In genomic region chr2:28582647-28583353, GRCm38 (mm10) we compare ENCODE assay signal across 8 mouse cellular contexts. TPM values are rescaled to one million over a fixed set of nuclear protein-coding genes. Genes with fewer than 3 reads are reported as not detected.
DNase-seq lines count a peak whose midpoint lies in the region; ATAC-seq lines count a peak whose summit lies in the region.

No protein-coding gene starts in this region.

- peak; percentile 90 for ATAC-seq in megakaryocyte progenitor cell, adult 5-6 weeks (replicated peaks; ENCODE audit: poor library complexity)

- peak; percentile 93 for DNase-seq in adipocyte (ENCODE audit: low spot score)
- DNase-seq in embryo, embryonic 10 days (ENCODE audit: low spot score), result peak; percentile 91
- peak; percentile 88 for DNase-seq in gastrocnemius, postnatal 10 days
- peak; percentile 95 for DNase-seq in induced T-regulatory cell, adult 2 months (ENCODE audit: low read depth)
- peak; percentile 71 to 91 for DNase-seq in left cerebral cortex, adult 9 months (ENCODE audit: low spot score in 2 of 2)
- peak; percentile 88 for DNase-seq in right cerebral cortex, postnatal 14 days
- DNase-seq in urinary bladder, postnatal 36 days (ENCODE audit: low spot score in 2 of 2), result peak; percentile 86

RNA-seq across cellular contexts. Expression of gene Gtf3c5, which starts 0.8 kb away (rescaled TPM):
- total RNA-seq in gastrocnemius, postnatal 10 days (2021), result 10 to 100 TPM in 1 of 2 experiments, 1 to 10 TPM in 1; 9.1 to 10.2 TPM
- total RNA-seq in megakaryocyte progenitor cell, adult 5-6 weeks (2015), result 16.2 and 19.1 TPM in 2 replicates
- 11.0 and 13.0 TPM in 2 replicates for total RNA-seq in megakaryocyte progenitor cell, adult 5-6 weeks (2017)

RNA-seq across cellular contexts. Expression of gene Cel, which starts 19.6 kb away (rescaled TPM):
- not detected for total RNA-seq in gastrocnemius, postnatal 10 days (2021)
- total RNA-seq in megakaryocyte progenitor cell, adult 5-6 weeks (2015), result not detected in 2 replicates
- not detected in 2 replicates for total RNA-seq in megakaryocyte progenitor cell, adult 5-6 weeks (2017)

RNA-seq across cellular contexts. Expression of gene Gfi1b, which starts 39.0 kb away (rescaled TPM):
- under 1 TPM in 1 of 2 experiments, not detected in 1; 0.79 TPM for total RNA-seq in gastrocnemius, postnatal 10 days (2021)
- 15.6 and 28.3 TPM in 2 replicates for total RNA-seq in megakaryocyte progenitor cell, adult 5-6 weeks (2015)
- total RNA-seq in megakaryocyte progenitor cell, adult 5-6 weeks (2017), result 10.3 and 13.1 TPM in 2 replicates

RNA-seq across cellular contexts. Expression of gene Tsc1, which starts 58.2 kb away (rescaled TPM):
- total RNA-seq in gastrocnemius, postnatal 10 days (2021), result 10 to 100 TPM; 15.6 to 19.2 TPM
- 9.4 and 10.3 TPM in 2 replicates for total RNA-seq in megakaryocyte progenitor cell, adult 5-6 weeks (2015)
- total RNA-seq in megakaryocyte progenitor cell, adult 5-6 weeks (2017), result 7.1 and 12.1 TPM in 2 replicates

Comparison
In these comparisons a context has a peak if more than half of its experiments do, and no peak if none do; other contexts are left out.
1. Peak in every context shown above with its lines: DNase-seq and ATAC-seq.
2. RNA of gene Gfi1b, which starts 39.0 kb away (total RNA-seq): 10.3 to 28.3 TPM in megakaryocyte progenitor cell, adult 5-6 weeks; 0.79 TPM in gastrocnemius, postnatal 10 days; every median in the first group is over 4 times any median in the second.